Mouse (Mus musculus) lung, postnatal 36 days (tissue): ENCODE data around the gene Zfp831.

ENCODE experiments used
- DNase-seq: peaks from one replicate; pipeline ENCODE4 v3.0.0; 2022; ENCODE audit warnings: mixed read lengths

Zfp831 gene

GRCm38 (mm10) chr2:174652864-174653263 is 9.5 kb downstream of the Zfp831 start:
- peak; percentile 12 for DNase-seq

GRCm38 (mm10) chr2:174655341-174655740 is 12.0 kb downstream of the Zfp831 start:
- DNase-seq, result peak; percentile 5

- peak; percentile 30 for DNase-seq
These were observed 15.0 kb downstream of the Zfp831 start for GRCm38 (mm10) chr2:174658229-174658844.

- DNase-seq, result no peak
These were observed 16.5 kb downstream of the Zfp831 start for GRCm38 (mm10) chr2:174659874-174660273.

GRCm38 (mm10) chr2:174660321-174660720 is 17.0 kb downstream of the Zfp831 start:
- no peak for DNase-seq

GRCm38 (mm10) chr2:174661436-174662171 is 18.3 kb downstream of the Zfp831 start:
- DNase-seq, result no peak

GRCm38 (mm10) chr2:174662593-174662992 is 19.3 kb downstream of the Zfp831 start:
- DNase-seq, result no peak

GRCm38 (mm10) chr2:174665404-174665803 is 22.1 kb downstream of the Zfp831 start:
- DNase-seq, result no peak

- no peak for DNase-seq
These were observed 25.5 kb downstream of the Zfp831 start for GRCm38 (mm10) chr2:174668806-174669205.

GRCm38 (mm10) chr2:174672506-174673190 is 29.3 kb downstream of the Zfp831 start:
- DNase-seq, result peak; percentile 63

GRCm38 (mm10) chr2:174673592-174674286 is 30.4 kb downstream of the Zfp831 start:
- peak; percentile 93 for DNase-seq

GRCm38 (mm10) chr2:174674287-174675045 is 31.1 kb downstream of the Zfp831 start:
- peak; percentile 1 for DNase-seq

GRCm38 (mm10) chr2:174675642-174676041 is 32.3 kb downstream of the Zfp831 start:
- DNase-seq, result peak; percentile 91

GRCm38 (mm10) chr2:174701351-174701750 is 58.0 kb downstream of the Zfp831 start:
- DNase-seq, result no peak

- DNase-seq, result peak; percentile 7
These were observed 63.8 kb downstream of the Zfp831 start for GRCm38 (mm10) chr2:174707101-174707500.

GRCm38 (mm10) chr2:174708587-174708986 is 65.3 kb downstream of the Zfp831 start:
- no peak for DNase-seq

- DNase-seq, result no peak
These were observed 66.9 kb downstream of the Zfp831 start for GRCm38 (mm10) chr2:174710185-174710584.

GRCm38 (mm10) chr2:174712043-174712442 is 68.7 kb downstream of the Zfp831 start:
- DNase-seq, result no peak

- no peak for DNase-seq
These were observed 72.6 kb downstream of the Zfp831 start for GRCm38 (mm10) chr2:174715938-174716337.

GRCm38 (mm10) chr2:174717857-174718256 is 74.5 kb downstream of the Zfp831 start:
- no peak for DNase-seq

GRCm38 (mm10) chr2:174727114-174727823 is 83.9 kb downstream of the Zfp831 start:
- DNase-seq, result no peak

GRCm38 (mm10) chr2:174731939-174732338 is 88.6 kb downstream of the Zfp831 start:
- DNase-seq, result no peak
